Mouse (Mus musculus): ENCODE results near the gene Purb.
A peak's percentile ranks its signal among the peaks of the same experiment; 100 is the strongest.

Gene Purb

GRCm38 (mm10) chr11:6475867-6476484, at the start of gene Purb:
TSS of gene Purb (minus strand) at chr11:6475917.
- DNase-seq (ENCODE audit: low read depth), result peak; percentile 83

- DNase-seq (ENCODE audit: low read depth), result no peak
These were observed 49.5 kb upstream of the Purb start for GRCm38 (mm10) chr11:6525241-6525640.

- DNase-seq (ENCODE audit: low read depth), result no peak
These were observed 49.1 kb upstream of the Purb start for GRCm38 (mm10) chr11:6524880-6525238.

GRCm38 (mm10) chr11:6524165-6524879, 48.6 kb upstream of the Purb start:
- DNase-seq (ENCODE audit: low read depth), result no peak

GRCm38 (mm10) chr11:6523662-6524088, 48.0 kb upstream of the Purb start:
- DNase-seq (ENCODE audit: low read depth), result peak; percentile 16

- no peak for DNase-seq (ENCODE audit: low read depth)
These were observed 47.2 kb upstream of the Purb start for GRCm38 (mm10) chr11:6522782-6523525.

GRCm38 (mm10) chr11:6520507-6521173, 44.9 kb upstream of the Purb start, which contains the start of gene Myo1g:
TSS of gene Myo1g (minus strand) at chr11:6520965.
- no peak for DNase-seq (ENCODE audit: low read depth)

GRCm38 (mm10) chr11:6519491-6520033, 43.8 kb upstream of the Purb start:
- no peak for DNase-seq (ENCODE audit: low read depth)

GRCm38 (mm10) chr11:6514837-6515236, 39.1 kb upstream of the Purb start:
- DNase-seq (ENCODE audit: low read depth), result no peak

GRCm38 (mm10) chr11:6508269-6508876, 32.7 kb upstream of the Purb start:
- DNase-seq (ENCODE audit: low read depth), result no peak

GRCm38 (mm10) chr11:6506516-6506915, 30.8 kb upstream of the Purb start:
- no peak for DNase-seq (ENCODE audit: low read depth)

- DNase-seq (ENCODE audit: low read depth), result no peak
These were observed 29.0 kb upstream of the Purb start for GRCm38 (mm10) chr11:6504689-6505088.

GRCm38 (mm10) chr11:6504226-6504625, 28.5 kb upstream of the Purb start:
- no peak for DNase-seq (ENCODE audit: low read depth)

GRCm38 (mm10) chr11:6502506-6502905, 26.8 kb upstream of the Purb start:
- no peak for DNase-seq (ENCODE audit: low read depth)

- no peak for DNase-seq (ENCODE audit: low read depth)
These were observed 21.7 kb upstream of the Purb start for GRCm38 (mm10) chr11:6497311-6497948.

GRCm38 (mm10) chr11:6489691-6490503, 14.2 kb upstream of the Purb start:
- no peak for DNase-seq (ENCODE audit: low read depth)

GRCm38 (mm10) chr11:6489257-6489656, 13.5 kb upstream of the Purb start:
- DNase-seq (ENCODE audit: low read depth), result no peak

GRCm38 (mm10) chr11:6488041-6488684, 12.4 kb upstream of the Purb start:
- DNase-seq (ENCODE audit: low read depth), result no peak

GRCm38 (mm10) chr11:6487496-6487895, 11.8 kb upstream of the Purb start:
- no peak for DNase-seq (ENCODE audit: low read depth)

- no peak for DNase-seq (ENCODE audit: low read depth)
These were observed 11.2 kb upstream of the Purb start for GRCm38 (mm10) chr11:6486916-6487315.

Data from c-Kit-positive CD71-positive TER-119-negative erythroid progenitor cells, embryonic 14.5 days (primary cell).